Mouse (Mus musculus): ENCODE measurements around the gene Synj1. TPM values are rescaled to one million over a fixed set of nuclear protein-coding genes. Genes with fewer than 3 reads are reported as not detected.

Synj1 gene
- polyA plus RNA-seq, 1 experiment from 2014 or later: 10.0 TPM

DNA sequence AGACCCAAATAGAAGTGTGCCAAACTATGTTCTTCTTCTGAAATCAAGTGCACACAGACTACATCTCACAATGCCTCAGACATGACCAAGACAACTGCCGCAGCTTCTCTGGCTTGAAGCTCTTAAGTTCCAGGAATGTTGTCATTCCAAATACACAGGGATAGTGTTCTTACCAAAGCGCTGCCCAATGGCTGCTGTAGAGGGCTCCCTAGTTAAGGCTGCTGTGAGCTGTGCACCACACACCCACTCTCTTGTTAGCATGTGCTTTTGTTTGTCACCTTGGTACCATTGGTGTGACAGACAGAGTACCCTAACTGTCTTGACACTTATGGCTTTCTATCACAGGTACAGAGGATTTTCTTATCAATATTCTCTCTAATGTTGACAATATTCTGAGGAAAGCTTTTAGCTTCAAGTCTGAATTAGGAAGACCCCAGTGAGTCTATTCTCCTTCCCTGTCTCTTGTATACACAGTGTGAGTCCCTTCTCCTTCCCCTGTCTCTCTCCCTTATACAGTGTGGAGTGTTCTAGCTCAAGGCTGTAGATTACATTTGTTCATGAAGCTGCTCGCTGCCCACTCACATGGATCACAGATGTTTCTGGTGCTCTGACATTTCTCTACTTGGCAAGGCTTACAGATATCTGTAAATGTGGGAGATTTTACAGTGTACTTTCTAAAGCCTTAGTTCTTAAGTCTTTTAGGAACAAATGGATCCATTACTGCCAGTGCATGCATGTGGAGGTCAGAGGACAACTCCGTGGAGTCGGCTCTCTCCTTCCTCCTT lies 52.6 kb downstream of the Synj1 start:
- H3K4me1 ChIP-seq (replicated peaks; ENCODE audit: insufficient read depth, low read length): no peaks in the 10 kb centered on the region
- H3K9ac ChIP-seq (ENCODE audit: low read depth, low read length): no peak overlapping the region
- no peak overlapping the region for H3K27ac ChIP-seq
- no peak; the same call in 1 of the 2 replicates for TF ChIP-seq CTCF (IDR thresholded peaks at IDR 0.05; ENCODE audit: low read depth)
- no peak overlapping the region for H3K4me2 ChIP-seq (ENCODE audit: low read length)
- WGBS: 70% methylated on average over 5 of the region's 5 CpGs
- H3K9me3 ChIP-seq (replicated peaks; ENCODE audit: low read length): no peaks in the 10 kb centered on the region
- DNase-seq (ENCODE audit: low spot score) (no peak), ATAC-seq (replicated peaks; ENCODE audit: low FRiP score, low read depth) (no peak)
- H3K4me3 ChIP-seq (replicated peaks; ENCODE audit: low read depth, low read length): no peak overlapping the region
- H3K36me3 ChIP-seq (ENCODE audit: insufficient read depth, low read length): peaks cover 4% of the 10 kb centered on the region; the same call in 1 of the 2 replicates
- H3K27me3 ChIP-seq (ENCODE audit: insufficient read depth, low read length): no peaks in the 10 kb centered on the region

DNA sequence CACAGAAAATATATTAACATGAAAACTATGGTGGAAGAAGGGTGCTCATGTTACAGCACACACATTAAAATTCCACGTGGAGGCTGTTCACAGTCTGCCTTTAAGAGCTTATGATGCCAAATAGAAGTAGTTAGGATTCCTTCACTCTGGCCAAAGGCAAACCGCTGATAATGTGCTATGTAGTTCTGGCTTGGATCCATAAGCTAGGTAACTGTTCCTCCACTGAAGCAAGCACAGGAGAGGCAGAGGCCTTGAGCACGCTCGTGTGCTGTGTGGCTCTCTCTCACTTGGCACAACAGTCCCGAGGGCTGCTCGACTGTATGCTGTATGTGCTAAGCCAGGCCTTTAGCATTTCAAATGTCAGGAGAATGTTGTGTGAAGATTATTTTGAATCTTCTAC lies 55.6 kb downstream of the Synj1 start:
- Histone ChIP-seq H3K36me3 (ENCODE audit: insufficient read depth, low read length) (peaks cover 3% of the 10 kb centered on the region; the same call in 1 of the 2 replicates), H3K9me3 (replicated peaks; ENCODE audit: low read length) (no peaks in the 10 kb centered on the region), H3K4me2 (ENCODE audit: low read length) (no peak overlapping the region), H3K4me1 (replicated peaks; ENCODE audit: insufficient read depth, low read length) (no peaks in the 10 kb centered on the region), H3K9ac (ENCODE audit: low read depth, low read length) (no peak overlapping the region), H3K4me3 (replicated peaks; ENCODE audit: low read depth, low read length) (no peak overlapping the region), H3K27ac (no peak overlapping the region), H3K27me3 (ENCODE audit: insufficient read depth, low read length) (no peaks in the 10 kb centered on the region)
- 79% methylated on average over 6 of the region's 6 CpGs for WGBS
- no peak for ATAC-seq (replicated peaks; ENCODE audit: low FRiP score, low read depth)
- no peak for TF ChIP-seq CTCF (IDR thresholded peaks at IDR 0.05; ENCODE audit: low read depth)
- no peak for DNase-seq (ENCODE audit: low spot score)

DNA sequence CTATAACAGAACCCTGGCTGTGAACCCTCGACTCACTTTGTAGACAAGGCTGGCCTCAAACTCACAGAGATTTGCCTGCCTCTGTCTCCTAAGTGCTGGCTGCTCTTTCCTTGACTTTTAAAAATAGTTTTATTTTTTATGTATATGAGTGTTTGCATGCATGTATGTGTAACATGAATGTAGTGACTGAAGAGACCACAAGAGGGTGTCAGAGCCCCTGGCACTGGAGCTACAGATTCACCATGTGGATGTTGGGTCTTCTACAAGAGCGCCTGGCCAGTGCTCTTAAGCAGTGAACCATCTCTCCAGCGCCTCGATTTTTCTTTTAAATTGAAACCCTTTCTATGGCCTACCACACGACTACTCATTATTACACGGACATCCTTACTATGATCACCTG lies 57.3 kb downstream of the Synj1 start:
- H3K9ac ChIP-seq (ENCODE audit: low read depth, low read length): no peak overlapping the region
- H3K4me3 ChIP-seq (replicated peaks; ENCODE audit: low read depth, low read length): no peak overlapping the region
- H3K27me3 ChIP-seq (ENCODE audit: insufficient read depth, low read length): no peaks in the 10 kb centered on the region
- no peaks in the 10 kb centered on the region for H3K9me3 ChIP-seq (replicated peaks; ENCODE audit: low read length)
- ATAC-seq (replicated peaks; ENCODE audit: low FRiP score, low read depth) (no peak), DNase-seq (ENCODE audit: low spot score) (peak; percentile 10)
- TF ChIP-seq CTCF (IDR thresholded peaks at IDR 0.05; ENCODE audit: low read depth): peak; percentile 52
- peaks cover 3% of the 10 kb centered on the region for H3K36me3 ChIP-seq (ENCODE audit: insufficient read depth, low read length)
- H3K4me1 ChIP-seq (replicated peaks; ENCODE audit: insufficient read depth, low read length): no peaks in the 10 kb centered on the region
- 92% methylated on average over 6 of the region's 6 CpGs for WGBS
- H3K27ac ChIP-seq: no peak overlapping the region
- H3K4me2 ChIP-seq (ENCODE audit: low read length): no peak overlapping the region

DNA sequence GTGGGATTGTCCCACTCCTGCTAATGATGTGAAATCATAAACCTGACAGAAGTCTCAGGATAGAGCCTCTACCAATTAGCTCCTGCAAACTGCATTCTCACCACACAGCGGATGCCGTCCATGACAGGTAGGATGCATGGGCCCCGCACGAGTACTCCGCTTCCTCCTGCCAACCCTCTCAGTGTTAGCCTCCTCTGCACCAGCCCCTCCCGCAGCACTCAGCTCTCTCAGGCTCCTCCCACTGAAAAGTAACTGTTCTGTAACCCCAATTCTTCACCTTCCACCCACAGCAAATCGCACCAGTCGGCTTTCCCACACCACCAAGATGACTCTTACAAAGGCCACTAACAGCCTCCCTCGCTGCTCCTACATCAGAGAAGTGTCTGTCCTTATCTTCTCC lies 58.0 kb downstream of the Synj1 start:
- Histone ChIP-seq H3K27ac (no peak overlapping the region), H3K9me3 (replicated peaks; ENCODE audit: low read length) (no peaks in the 10 kb centered on the region), H3K27me3 (ENCODE audit: insufficient read depth, low read length) (no peaks in the 10 kb centered on the region), H3K4me1 (replicated peaks; ENCODE audit: insufficient read depth, low read length) (no peaks in the 10 kb centered on the region), H3K9ac (ENCODE audit: low read depth, low read length) (no peak overlapping the region), H3K36me3 (ENCODE audit: insufficient read depth, low read length) (peaks cover 3% of the 10 kb centered on the region), H3K4me2 (ENCODE audit: low read length) (no peak overlapping the region), H3K4me3 (replicated peaks; ENCODE audit: low read depth, low read length) (no peak overlapping the region)
- DNase-seq (ENCODE audit: low spot score) (no peak), ATAC-seq (replicated peaks; ENCODE audit: low FRiP score, low read depth) (no peak)
- 80% methylated on average over 9 of the region's 9 CpGs for WGBS
- TF ChIP-seq CTCF (IDR thresholded peaks at IDR 0.05; ENCODE audit: low read depth): no peak

DNA sequence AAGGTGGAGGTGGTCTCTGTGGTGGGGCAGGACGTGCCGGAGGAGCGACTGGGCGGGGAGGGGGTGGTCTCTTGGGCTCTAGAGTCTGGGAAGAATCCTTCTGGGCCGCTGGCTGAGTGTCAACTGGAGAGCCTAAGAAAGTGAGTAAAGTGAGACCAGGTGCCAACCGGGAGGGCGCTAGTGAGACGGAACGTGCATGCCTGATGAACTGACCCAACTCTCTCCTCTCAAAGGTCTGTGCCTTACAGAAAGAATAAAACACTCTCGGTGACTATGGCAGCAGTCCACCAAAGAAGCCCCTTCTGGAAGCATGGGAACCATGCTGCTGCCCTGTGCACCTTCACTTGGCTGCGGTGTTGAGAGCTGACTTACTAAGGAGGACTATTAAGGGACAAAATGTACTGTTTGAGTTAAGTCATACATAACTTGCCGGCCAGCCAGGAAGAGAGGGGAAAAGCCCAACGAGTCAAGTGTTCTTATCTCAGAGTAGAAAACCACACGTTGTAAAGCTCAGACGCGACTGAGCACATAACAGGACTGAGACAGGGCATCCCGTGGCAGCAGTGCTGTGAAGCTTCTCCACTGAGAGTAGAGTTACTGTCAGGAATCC lies 60.6 kb downstream of the Synj1 start:
- no peaks in the 10 kb centered on the region for H3K27me3 ChIP-seq (ENCODE audit: insufficient read depth, low read length)
- H3K9ac ChIP-seq (ENCODE audit: low read depth, low read length): no peak overlapping the region
- H3K36me3 ChIP-seq (ENCODE audit: insufficient read depth, low read length): peaks cover 3% of the 10 kb centered on the region
- no peaks in the 10 kb centered on the region for H3K9me3 ChIP-seq (replicated peaks; ENCODE audit: low read length)
- no peak overlapping the region for H3K27ac ChIP-seq
- H3K4me1 ChIP-seq (replicated peaks; ENCODE audit: insufficient read depth, low read length): no peaks in the 10 kb centered on the region
- H3K4me2 ChIP-seq (ENCODE audit: low read length): no peak overlapping the region
- ATAC-seq (replicated peaks; ENCODE audit: low FRiP score, low read depth) (no peak), DNase-seq (ENCODE audit: low spot score) (peak; percentile 23)
- 62% methylated on average over 17 of the region's 17 CpGs for WGBS
- TF ChIP-seq CTCF (IDR thresholded peaks at IDR 0.05; ENCODE audit: low read depth): peak; percentile 30; the same call in 1 of the 2 replicates
- no peak overlapping the region for H3K4me3 ChIP-seq (replicated peaks; ENCODE audit: low read depth, low read length)

DNA sequence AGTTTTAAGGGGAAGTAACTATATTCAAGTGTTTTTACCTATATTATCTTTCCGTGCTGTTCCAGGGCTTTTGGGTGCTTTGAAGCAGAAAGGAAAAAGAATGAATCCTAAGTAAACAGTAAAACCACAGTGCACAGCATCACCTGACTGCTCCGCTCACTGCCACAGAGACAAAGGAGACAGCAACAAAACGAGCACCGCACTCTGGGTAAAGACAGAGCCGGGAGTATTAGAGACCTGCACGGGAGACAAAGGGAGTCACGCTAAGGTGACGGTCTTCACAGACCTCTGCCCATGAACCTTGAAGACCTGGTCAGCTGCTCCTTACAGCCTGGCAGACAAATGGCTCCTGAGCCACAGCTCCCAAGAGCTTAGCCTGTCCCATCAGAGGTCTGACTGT lies 64.1 kb downstream of the Synj1 start:
- 43% methylated on average over 8 of the region's 8 CpGs for WGBS
- Histone ChIP-seq H3K27me3 (ENCODE audit: insufficient read depth, low read length) (no peaks in the 10 kb centered on the region), H3K9ac (ENCODE audit: low read depth, low read length) (no peak overlapping the region), H3K36me3 (ENCODE audit: insufficient read depth, low read length) (peaks cover 17% of the 10 kb centered on the region), H3K27ac (no peak overlapping the region), H3K4me1 (replicated peaks; ENCODE audit: insufficient read depth, low read length) (no peaks in the 10 kb centered on the region), H3K9me3 (replicated peaks; ENCODE audit: low read length) (no peaks in the 10 kb centered on the region), H3K4me2 (ENCODE audit: low read length) (no peak overlapping the region), H3K4me3 (replicated peaks; ENCODE audit: low read depth, low read length) (no peak overlapping the region)
- no peak for TF ChIP-seq CTCF (IDR thresholded peaks at IDR 0.05; ENCODE audit: low read depth)
- ATAC-seq (replicated peaks; ENCODE audit: low FRiP score, low read depth) (no peak), DNase-seq (ENCODE audit: low spot score) (no peak)

Measured in kidney, postnatal 0 days (tissue).